Mouse (Mus musculus): ENCODE measurements around the gene Gpd2. TPM values are rescaled to one million over a fixed set of nuclear protein-coding genes. Genes with fewer than 3 reads are reported as not detected.

The Gpd2 gene
- polyA plus RNA-seq, 1 experiment, result 10.0 TPM

GRCm38 (mm10) chr2:57331266-57331665 is 93.8 kb downstream of the Gpd2 start:
- 52% methylated on average over 8 of the region's 8 CpGs for WGBS

GRCm38 (mm10) chr2:57333481-57333880 is 96.0 kb downstream of the Gpd2 start:
- Histone ChIP-seq H3K4me1 (replicated peaks; ENCODE audit: control insufficient read depth, insufficient read depth, low read length) (no peaks in the 10 kb centered on the region), H3K36me3 (ENCODE audit: control insufficient read depth, insufficient read depth, low read length) (no peaks in the 10 kb centered on the region), H3K27me3 (ENCODE audit: control insufficient read depth, insufficient read depth, low read length) (no peaks in the 10 kb centered on the region), H3K27ac (ENCODE audit: control insufficient read depth, insufficient read depth, low read length) (no peak overlapping the region), H3K4me3 (ENCODE audit: control insufficient read depth, insufficient read depth, low read length) (no peak overlapping the region)
- DNase-seq, result no peak
- TF ChIP-seq CTCF (IDR thresholded peaks at IDR 0.05; ENCODE audit: borderline replicate concordance, control insufficient read depth, extremely low read depth, insufficient read depth, low read length, poor library complexity) (no peak), POLR2A (IDR thresholded peaks at IDR 0.05; ENCODE audit: control insufficient read depth, extremely low read depth, insufficient read depth, low read length, poor library complexity) (no peak)
- WGBS, result 97% methylated on average over 6 of the region's 6 CpGs

More at GRCm38 (mm10) chr2:57331266-57331665, 93.8 kb downstream of the Gpd2 start:
- no peaks in the 10 kb centered on the region for H3K4me1 ChIP-seq (replicated peaks; ENCODE audit: control insufficient read depth, insufficient read depth, low read length)
- no peaks in the 10 kb centered on the region for H3K27me3 ChIP-seq (ENCODE audit: control insufficient read depth, insufficient read depth, low read length)
- TF ChIP-seq POLR2A (IDR thresholded peaks at IDR 0.05; ENCODE audit: control insufficient read depth, extremely low read depth, insufficient read depth, low read length, poor library complexity) (no peak), CTCF (IDR thresholded peaks at IDR 0.05; ENCODE audit: borderline replicate concordance, control insufficient read depth, extremely low read depth, insufficient read depth, low read length, poor library complexity) (no peak)
- no peaks in the 10 kb centered on the region for H3K36me3 ChIP-seq (ENCODE audit: control insufficient read depth, insufficient read depth, low read length)
- no peak overlapping the region for H3K4me3 ChIP-seq (ENCODE audit: control insufficient read depth, insufficient read depth, low read length)
- no peak for DNase-seq
- no peak overlapping the region for H3K27ac ChIP-seq (ENCODE audit: control insufficient read depth, insufficient read depth, low read length)

- no peak overlapping the region for H3K4me3 ChIP-seq (ENCODE audit: control insufficient read depth, insufficient read depth, low read length)
- no peak overlapping the region for H3K27ac ChIP-seq (ENCODE audit: control insufficient read depth, insufficient read depth, low read length)
- no peaks in the 10 kb centered on the region for H3K4me1 ChIP-seq (replicated peaks; ENCODE audit: control insufficient read depth, insufficient read depth, low read length)
- 97% methylated on average over 15 of the region's 15 CpGs for WGBS
- TF ChIP-seq CTCF (IDR thresholded peaks at IDR 0.05; ENCODE audit: borderline replicate concordance, control insufficient read depth, extremely low read depth, insufficient read depth, low read length, poor library complexity), result no peak
- no peaks in the 10 kb centered on the region for H3K36me3 ChIP-seq (ENCODE audit: control insufficient read depth, insufficient read depth, low read length)
- no peaks in the 10 kb centered on the region for H3K27me3 ChIP-seq (ENCODE audit: control insufficient read depth, insufficient read depth, low read length)
- DNase-seq, result no peak
Observed at GRCm38 (mm10) chr2:57335397-57335796, 98.0 kb downstream of the Gpd2 start.

DNA sequence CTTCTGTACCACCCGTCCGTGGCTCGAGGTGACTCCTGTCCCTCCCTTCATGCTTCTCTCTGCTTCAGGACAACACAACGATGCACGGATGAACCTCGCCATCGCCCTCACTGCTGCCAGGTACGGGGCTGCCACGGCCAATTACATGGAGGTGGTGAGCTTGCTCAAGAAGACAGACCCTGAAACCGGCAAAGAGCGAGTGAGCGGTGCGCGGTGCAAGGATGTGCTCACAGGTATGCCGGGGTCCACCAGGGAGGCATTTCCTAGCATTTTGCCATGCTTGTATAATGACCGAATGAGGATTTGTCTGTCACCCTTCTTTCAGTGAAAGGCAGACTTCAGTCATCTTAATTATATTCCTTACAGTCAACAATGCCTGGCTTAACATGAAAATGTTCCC is 101.3 kb downstream of the Gpd2 start:
- Histone ChIP-seq H3K36me3 (ENCODE audit: control insufficient read depth, insufficient read depth, low read length) (no peaks in the 10 kb centered on the region), H3K27me3 (ENCODE audit: control insufficient read depth, insufficient read depth, low read length) (no peaks in the 10 kb centered on the region), H3K4me1 (replicated peaks; ENCODE audit: control insufficient read depth, insufficient read depth, low read length) (no peaks in the 10 kb centered on the region), H3K27ac (ENCODE audit: control insufficient read depth, insufficient read depth, low read length) (no peak overlapping the region), H3K4me3 (ENCODE audit: control insufficient read depth, insufficient read depth, low read length) (no peak overlapping the region)
- no peak for DNase-seq
- 96% methylated on average over 16 of the region's 16 CpGs for WGBS
- TF ChIP-seq CTCF (IDR thresholded peaks at IDR 0.05; ENCODE audit: borderline replicate concordance, control insufficient read depth, extremely low read depth, insufficient read depth, low read length, poor library complexity) (no peak), POLR2A (IDR thresholded peaks at IDR 0.05; ENCODE audit: control insufficient read depth, extremely low read depth, insufficient read depth, low read length, poor library complexity) (no peak)

- Histone ChIP-seq H3K36me3 (ENCODE audit: control insufficient read depth, insufficient read depth, low read length) (peaks cover 4% of the 10 kb centered on the region; the same call in 1 of the 2 replicates), H3K27me3 (ENCODE audit: control insufficient read depth, insufficient read depth, low read length) (no peaks in the 10 kb centered on the region), H3K27ac (ENCODE audit: control insufficient read depth, insufficient read depth, low read length) (no peak overlapping the region), H3K4me3 (ENCODE audit: control insufficient read depth, insufficient read depth, low read length) (no peak overlapping the region), H3K4me1 (replicated peaks; ENCODE audit: control insufficient read depth, insufficient read depth, low read length) (no peaks in the 10 kb centered on the region)
- no peak for DNase-seq
- TF ChIP-seq POLR2A (IDR thresholded peaks at IDR 0.05; ENCODE audit: control insufficient read depth, extremely low read depth, insufficient read depth, low read length, poor library complexity) (no peak), CTCF (IDR thresholded peaks at IDR 0.05; ENCODE audit: borderline replicate concordance, control insufficient read depth, extremely low read depth, insufficient read depth, low read length, poor library complexity) (no peak)
- 84% methylated on average over 1 of the region's 1 CpGs for WGBS
Observed at GRCm38 (mm10) chr2:57342910-57343309, 105.5 kb downstream of the Gpd2 start.

GRCm38 (mm10) chr2:57350615-57351014 is 113.2 kb downstream of the Gpd2 start:
- no peak for DNase-seq
- no peak overlapping the region for H3K27ac ChIP-seq (ENCODE audit: control insufficient read depth, insufficient read depth, low read length)
- WGBS, result 89% methylated on average over 9 of the region's 9 CpGs

More at GRCm38 (mm10) chr2:57350615-57351014, 113.2 kb downstream of the Gpd2 start:
- H3K27me3 ChIP-seq (ENCODE audit: control insufficient read depth, insufficient read depth, low read length), result no peaks in the 10 kb centered on the region
- peaks cover under 1% of the 10 kb centered on the region for H3K4me1 ChIP-seq (replicated peaks; ENCODE audit: control insufficient read depth, insufficient read depth, low read length)
- H3K36me3 ChIP-seq (ENCODE audit: control insufficient read depth, insufficient read depth, low read length), result no peaks in the 10 kb centered on the region
- H3K4me3 ChIP-seq (ENCODE audit: control insufficient read depth, insufficient read depth, low read length), result no peak overlapping the region
- no peak for TF ChIP-seq CTCF (IDR thresholded peaks at IDR 0.05; ENCODE audit: borderline replicate concordance, control insufficient read depth, extremely low read depth, insufficient read depth, low read length, poor library complexity)
- TF ChIP-seq POLR2A (IDR thresholded peaks at IDR 0.05; ENCODE audit: control insufficient read depth, extremely low read depth, insufficient read depth, low read length, poor library complexity), result no peak
